ENCODE assay signal across 8 mouse cellular contexts in the genomic region with DNA sequence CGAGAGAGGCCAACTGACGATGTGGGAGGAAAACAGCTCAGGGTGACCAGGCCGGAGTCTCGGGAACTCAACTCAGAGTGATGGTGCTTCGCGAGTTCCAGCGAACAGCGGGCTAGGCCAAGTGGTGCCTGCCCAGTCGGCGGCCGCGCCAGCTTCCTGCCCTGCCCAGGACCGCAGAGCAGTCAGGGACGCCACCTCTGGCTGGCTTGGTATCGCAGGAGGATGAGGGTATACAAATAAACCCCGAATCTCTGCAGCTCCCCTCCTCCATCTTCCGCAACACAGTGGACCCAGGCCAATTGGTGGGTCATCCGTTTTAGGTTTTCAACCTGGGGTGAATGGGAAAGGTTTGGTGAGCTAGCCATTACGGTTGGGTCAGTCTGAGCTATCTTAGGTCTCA. TPM values are rescaled to one million over a fixed set of nuclear protein-coding genes. Genes with fewer than 3 reads are reported as not detected.
DNase-seq lines count a peak whose midpoint lies in the region; ATAC-seq and TF ChIP-seq lines count a peak whose summit lies in the region.

No protein-coding gene starts in this region.

- ATAC-seq in liver, embryonic 16.5 days (ENCODE audit: low read depth), result no peak

- peak; percentile 39 for TF ChIP-seq CTCF in left cerebral cortex, adult 2 months (IDR thresholded peaks at IDR 0.05)

- peak; percentile 25 to 45 for DNase-seq in left cerebral cortex, adult 2 months (ENCODE audit: extremely low spot score in 1 of 2, low spot score in 2 of 2)
- no peak for DNase-seq in left cerebral cortex, adult 8-10 months (ENCODE audit: low spot score in 2 of 2)
- DNase-seq in cerebellum, adult 18-20 months, result peak; percentile 57 to 58
- DNase-seq in gastrocnemius, postnatal 10 days, result peak; percentile 76
- peak; percentile 80 for DNase-seq in induced T-regulatory cell, adult 2 months (ENCODE audit: low read depth)
- DNase-seq in natural killer cell, adult 2 months (ENCODE audit: low spot score in 2 of 2), result peak; percentile 72 to 77
- peak; percentile 81 to 86 for DNase-seq in thymus, postnatal 36 days

- H3K27me3 ChIP-seq in liver, embryonic 16.5 days (ENCODE audit: control insufficient read depth, insufficient read depth, low read depth, low read length), result peaks cover 97% of the 10 kb centered on the region

- WGBS in liver, embryonic 16.5 days (ENCODE audit: insufficient replicate concordance), result 4% methylated on average over 19 of the region's 19 CpGs

- H3K36me3 ChIP-seq in liver, embryonic 16.5 days (ENCODE audit: control insufficient read depth, insufficient read depth), result no peaks in the 10 kb centered on the region

- H3K4me3 ChIP-seq in left cerebral cortex, adult 2 months, result 0 out of 2 replicates have a peak overlapping the region, but pooled peaks have one; percentile 9
- no peak overlapping the region; the same call in 1 of the 2 replicates for H3K4me3 ChIP-seq in liver, embryonic 16.5 days (ENCODE audit: low read depth, low read length)

- H3K9ac ChIP-seq in liver, embryonic 16.5 days (ENCODE audit: low read depth, low read length), result no peak overlapping the region

- no peaks in the 10 kb centered on the region for H3K9me3 ChIP-seq in liver, embryonic 16.5 days (replicated peaks; ENCODE audit: control insufficient read depth, low read length)

- H3K27ac ChIP-seq in left cerebral cortex, adult 2 months, result peak overlapping the region; percentile 67; the same call in 1 of the 2 replicates
- no peak overlapping the region for H3K27ac ChIP-seq in liver, embryonic 16.5 days (ENCODE audit: low read length)

- intact Hi-C loops in left cerebral cortex, adult 2 months (cut with DNase I), result loop anchor here (1.0 to 2.0 kb wide), 2 partner anchors 26 to 56 kb away; a partner anchor contains a TSS

- peak overlapping the region; percentile 51 for H3K4me2 ChIP-seq in liver, embryonic 16.5 days (ENCODE audit: low read depth, low read length)

- H3K4me1 ChIP-seq in liver, embryonic 16.5 days (ENCODE audit: control insufficient read depth, low read depth, low read length), result no peaks in the 10 kb centered on the region; the same call in 1 of the 2 replicates

RNA-seq across cellular contexts. Expression of a gene that starts 25.6 kb away (rescaled TPM):
- 10 to 100 TPM; 33.4 to 38.0 TPM for total RNA-seq in left cerebral cortex, adult 2 months (2021)
- total RNA-seq in left cerebral cortex, adult 8-10 months (2022), result 10 to 100 TPM; 27.1 to 32.2 (median 27.4) TPM
- total RNA-seq in gastrocnemius, postnatal 10 days (2021), result 10 to 100 TPM; 20.6 to 28.0 TPM
- 4.5 and 4.9 TPM in 2 replicates for polyA plus RNA-seq in liver, embryonic 16.5 days (2015; fragmentation: Nextera tagmentation; extraction: Ambion mirVana)

Comparison
In these comparisons a context has a peak if more than half of its experiments do, and no peak if none do; other contexts are left out.
1. DNase-seq: peak in left cerebral cortex, adult 2 months (2 of 2), cerebellum, adult 18-20 months (2 of 2), gastrocnemius, postnatal 10 days (single experiment), induced T-regulatory cell, adult 2 months (single experiment), natural killer cell, adult 2 months (2 of 2) and thymus, postnatal 36 days (2 of 2); none in left cerebral cortex, adult 8-10 months (0 of 2).